Mouse (Mus musculus): ENCODE data around the gene Lce1h. TPM values are rescaled to one million over a fixed set of nuclear protein-coding genes. Genes with fewer than 3 reads are reported as not detected.

Gene Lce1h
- polyA plus RNA-seq, 1 experiment from 2014 or later, result not detected

Other genes starting within 250 kb of the Lce1h start
- not detected in 2 replicates for gene 2310046K23Rik, start 230.6 kb downstream of the Lce1h start, polyA plus RNA-seq (2016; fragmentation: Nextera tagmentation; extraction: Ambion mirVana)
- gene Ivl, start 191.3 kb downstream of the Lce1h start, polyA plus RNA-seq (2016; fragmentation: Nextera tagmentation; extraction: Ambion mirVana), result 0.12 TPM in 1 of 2 replicates, not detected in the other
- gene Smcp, start 176.1 kb downstream of the Lce1h start, polyA plus RNA-seq (2016; fragmentation: Nextera tagmentation; extraction: Ambion mirVana), result not detected in 2 replicates
- not detected in 2 replicates for gene 2210017I01Rik, start 157.6 kb downstream of the Lce1h start, polyA plus RNA-seq (2016; fragmentation: Nextera tagmentation; extraction: Ambion mirVana)
- gene Lce6a, start 143.4 kb downstream of the Lce1h start, polyA plus RNA-seq (2016; fragmentation: Nextera tagmentation; extraction: Ambion mirVana), result not detected in 2 replicates
- gene Lce1a1, start 116.8 kb downstream of the Lce1h start, polyA plus RNA-seq (2016; fragmentation: Nextera tagmentation; extraction: Ambion mirVana), result not detected in 2 replicates
- not detected in 2 replicates for gene Lce1b, start 108.1 kb downstream of the Lce1h start, polyA plus RNA-seq (2016; fragmentation: Nextera tagmentation; extraction: Ambion mirVana)
- gene Lce1a2, start 94.8 kb downstream of the Lce1h start, polyA plus RNA-seq (2016; fragmentation: Nextera tagmentation; extraction: Ambion mirVana), result not detected in 2 replicates
- gene Lce1c, start 85.8 kb downstream of the Lce1h start, polyA plus RNA-seq (2016; fragmentation: Nextera tagmentation; extraction: Ambion mirVana), result not detected in 2 replicates
- not detected in 2 replicates for gene Lce1d, start 77.9 kb downstream of the Lce1h start, polyA plus RNA-seq (2016; fragmentation: Nextera tagmentation; extraction: Ambion mirVana)
- not detected in 2 replicates for gene Lce1e, start 56.0 kb downstream of the Lce1h start, polyA plus RNA-seq (2016; fragmentation: Nextera tagmentation; extraction: Ambion mirVana)
- not detected in 2 replicates for gene Lce1f, start 44.7 kb downstream of the Lce1h start, polyA plus RNA-seq (2016; fragmentation: Nextera tagmentation; extraction: Ambion mirVana)
- gene Gm38119, start 26.0 kb downstream of the Lce1h start, polyA plus RNA-seq (2016; fragmentation: Nextera tagmentation; extraction: Ambion mirVana), result not detected in 2 replicates
- gene Lce1g, start 12.7 kb downstream of the Lce1h start, polyA plus RNA-seq (2016; fragmentation: Nextera tagmentation; extraction: Ambion mirVana), result not detected in 2 replicates
- gene Lce1i, start 13.8 kb upstream of the Lce1h start, polyA plus RNA-seq (2016; fragmentation: Nextera tagmentation; extraction: Ambion mirVana), result not detected in 2 replicates
- gene Lce1j, start 25.4 kb upstream of the Lce1h start, polyA plus RNA-seq (2016; fragmentation: Nextera tagmentation; extraction: Ambion mirVana), result not detected in 2 replicates
- not detected in 2 replicates for gene Lce1k, start 42.8 kb upstream of the Lce1h start, polyA plus RNA-seq (2016; fragmentation: Nextera tagmentation; extraction: Ambion mirVana)
- not detected in 2 replicates for gene Kprp, start 62.2 kb upstream of the Lce1h start, polyA plus RNA-seq (2016; fragmentation: Nextera tagmentation; extraction: Ambion mirVana)
- gene Lce1l, start 86.2 kb upstream of the Lce1h start, polyA plus RNA-seq (2016; fragmentation: Nextera tagmentation; extraction: Ambion mirVana), result not detected in 2 replicates
- not detected in 2 replicates for gene 2310050C09Rik, start 105.2 kb upstream of the Lce1h start, polyA plus RNA-seq (2016; fragmentation: Nextera tagmentation; extraction: Ambion mirVana)
- not detected in 2 replicates for gene Lce3a, start 161.2 kb upstream of the Lce1h start, polyA plus RNA-seq (2016; fragmentation: Nextera tagmentation; extraction: Ambion mirVana)
- gene Lce3b, start 167.9 kb upstream of the Lce1h start, polyA plus RNA-seq (2016; fragmentation: Nextera tagmentation; extraction: Ambion mirVana), result not detected in 2 replicates
- gene Lce3c, start 179.4 kb upstream of the Lce1h start, polyA plus RNA-seq (2016; fragmentation: Nextera tagmentation; extraction: Ambion mirVana), result not detected in 2 replicates
- not detected in 2 replicates for gene Lce3d, start 192.3 kb upstream of the Lce1h start, polyA plus RNA-seq (2016; fragmentation: Nextera tagmentation; extraction: Ambion mirVana)
- gene Lce3e, start 202.0 kb upstream of the Lce1h start, polyA plus RNA-seq (2016; fragmentation: Nextera tagmentation; extraction: Ambion mirVana), result not detected in 2 replicates
- not detected in 2 replicates for gene Lce3f, start 227.2 kb upstream of the Lce1h start, polyA plus RNA-seq (2016; fragmentation: Nextera tagmentation; extraction: Ambion mirVana)

All from liver, embryonic 12.5 days (tissue).